Mouse (Mus musculus) heart, postnatal 0 days (tissue): ENCODE measurements around the gene Mif4gd.

ENCODE experiments used
- CTCF ChIP-seq: IDR thresholded peaks from 2 replicates; pipeline ENCODE4 v1.5.1; 2016; ENCODE audit warnings: antibody characterized with exemption, control low read depth, low read depth
- EP300 ChIP-seq: IDR thresholded peaks from 2 replicates; pipeline ENCODE4 v1.6.1; 2016; ENCODE audit warnings: antibody characterized with exemption, low read depth

DNA sequence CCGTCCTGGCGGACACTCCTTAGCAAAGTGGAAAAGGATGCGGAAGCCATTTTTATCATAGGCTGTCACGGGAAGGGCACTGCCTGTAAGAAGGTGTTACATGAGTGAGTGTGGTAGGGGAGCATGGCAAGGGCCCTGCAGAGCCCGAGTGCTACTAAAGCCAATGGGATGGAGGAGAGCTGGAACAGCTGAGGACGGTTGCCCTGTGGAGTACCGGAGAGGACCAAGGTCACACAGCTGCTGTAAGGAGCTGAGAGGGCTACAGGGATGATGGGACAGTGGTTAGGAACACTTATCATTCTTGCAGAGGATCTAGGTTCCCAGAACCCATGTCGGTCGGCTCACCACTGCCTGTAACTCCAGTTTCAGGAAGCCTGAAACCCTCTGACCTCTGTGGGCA is 26.4 kb downstream of the Mif4gd start:
- TF ChIP-seq CTCF (no peak), EP300 (no peak)
